Mouse (Mus musculus) embryonic facial prominence, embryonic 15.5 days (tissue): ENCODE data around the gene Stk39. TPM values are rescaled to one million over a fixed set of nuclear protein-coding genes. Genes with fewer than 3 reads are reported as not detected.
"Not testable (repeated sequence)": the region's sequence is repeated elsewhere in the genome, so short reads cannot be mapped to it uniquely, and the experiment has no call there.

Experiments used
- ATAC-seq: fragments of 200-750 bp; cut with Nextera tagmentation; 2 replicates; pipeline ENCODE4 v1.8.0; 2017; ENCODE audit warnings: low read depth, moderate TSS enrichment; ENCODE audit not compliant: insufficient number of reproducible peaks, low FRiP score, low TSS enrichment
- H3K27ac ChIP-seq: fragments of 300-500 bp; sonication (generic); replicated peaks from 2 replicates; pipeline ENCODE4 v1.5.1; 2015; ENCODE audit warnings: mild to moderate bottlenecking, inconsistent platforms
- H3K27me3 ChIP-seq: fragments of 300-500 bp; sonication (generic); 2 replicates; pipeline ENCODE4 v1.6.1; 2015; ENCODE audit warnings: inconsistent platforms
- H3K36me3 ChIP-seq: fragments of 300-500 bp; sonication (generic); 2 replicates; pipeline ENCODE4 v1.6.1; 2015; ENCODE audit warnings: mild to moderate bottlenecking, inconsistent platforms
- H3K4me1 ChIP-seq: fragments of 300-500 bp; sonication (generic); 2 replicates; pipeline ENCODE4 v1.6.1; 2015; ENCODE audit warnings: inconsistent platforms
- H3K4me2 ChIP-seq: fragments of 300-500 bp; sonication (generic); replicated peaks from 2 replicates; pipeline ENCODE4 v1.6.1; 2015; ENCODE audit warnings: mild to moderate bottlenecking, inconsistent platforms
- H3K4me3 ChIP-seq: fragments of 300-500 bp; sonication (generic); replicated peaks from 2 replicates; pipeline ENCODE4 v1.5.1; 2015; ENCODE audit warnings: mild to moderate bottlenecking, inconsistent platforms
- H3K9ac ChIP-seq: fragments of 300-500 bp; sonication (generic); 2 replicates; pipeline ENCODE4 v1.6.1; 2015; ENCODE audit warnings: inconsistent platforms
- H3K9me3 ChIP-seq: fragments of 300-500 bp; sonication (generic); replicated peaks from 2 replicates; pipeline ENCODE4 v1.6.1; 2016; ENCODE audit warnings: inconsistent platforms
- WGBS: fragments of 180-500 bp; shearing (Covaris S2); methylation state at CpG from one replicate; pipeline ENCODE4 v1.1.7; 2015; 5-methylcytosine and 5-hydroxymethylcytosine counted together
- polyA plus RNA-seq: library from polyadenylated mRNA; unstranded; fragments of >200 nt; fragmentation: Nextera tagmentation; extraction: Ambion mirVana; gene quantifications from 2 replicates; pipeline ENCODE4 v1.2.1, GENCODE M21; 2015

Stk39 gene
- polyA plus RNA-seq, 1 experiment from 2014 or later: 14.7 TPM

- Histone ChIP-seq H3K9me3 (no peaks in the 10 kb centered on the region), H3K36me3 (no peaks in the 10 kb centered on the region), H3K27me3 (no peaks in the 10 kb centered on the region), H3K27ac (no peak overlapping the region), H3K4me2 (no peak overlapping the region), H3K4me1 (no peaks in the 10 kb centered on the region), H3K9ac (no peak overlapping the region), H3K4me3 (no peak overlapping the region)
- ATAC-seq: no peak
- 54% methylated on average over 4 of the region's 4 CpGs for WGBS
Measured at GRCm38 (mm10) chr2:68249855-68250424, 222.1 kb downstream of the Stk39 start.

GRCm38 (mm10) chr2:68246284-68246683, 225.8 kb downstream of the Stk39 start:
- Histone ChIP-seq H3K9ac (no peak overlapping the region), H3K9me3 (no peaks in the 10 kb centered on the region), H3K27ac (no peak overlapping the region), H3K4me1 (no peaks in the 10 kb centered on the region), H3K27me3 (no peaks in the 10 kb centered on the region), H3K4me2 (no peak overlapping the region), H3K4me3 (no peak overlapping the region), H3K36me3 (no peaks in the 10 kb centered on the region)
- 59% methylated on average over 3 of the region's 3 CpGs for WGBS
- ATAC-seq: no peak

DNA sequence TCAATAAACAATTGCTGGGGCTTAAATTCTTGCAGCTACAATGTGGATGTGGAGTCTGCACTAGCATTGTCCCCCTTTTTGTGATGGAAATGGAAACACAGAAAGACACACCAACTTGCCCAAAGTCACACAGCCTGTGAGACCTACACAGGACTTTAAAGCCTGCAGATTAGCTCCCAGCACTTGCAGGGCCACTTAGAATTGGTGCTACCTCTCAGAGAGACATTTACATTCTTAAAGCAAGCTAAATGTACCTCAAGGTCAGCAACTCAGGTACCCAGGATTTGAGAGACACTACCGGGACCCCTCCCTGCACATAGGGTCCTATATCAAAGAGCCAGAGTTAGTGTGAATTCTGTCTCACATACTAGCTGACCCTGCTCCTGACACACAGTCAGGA, 227.5 kb downstream of the Stk39 start:
- H3K36me3 ChIP-seq: no peaks in the 10 kb centered on the region
- H3K27ac ChIP-seq: no peak overlapping the region
- no peaks in the 10 kb centered on the region for H3K27me3 ChIP-seq
- H3K4me1 ChIP-seq: no peaks in the 10 kb centered on the region
- H3K4me3 ChIP-seq: no peak overlapping the region
- H3K9ac ChIP-seq: no peak overlapping the region
- no peak overlapping the region for H3K4me2 ChIP-seq
- no peak for ATAC-seq
- H3K9me3 ChIP-seq: no peaks in the 10 kb centered on the region
- 73% methylated on average over 1 of the region's 1 CpGs for WGBS

DNA sequence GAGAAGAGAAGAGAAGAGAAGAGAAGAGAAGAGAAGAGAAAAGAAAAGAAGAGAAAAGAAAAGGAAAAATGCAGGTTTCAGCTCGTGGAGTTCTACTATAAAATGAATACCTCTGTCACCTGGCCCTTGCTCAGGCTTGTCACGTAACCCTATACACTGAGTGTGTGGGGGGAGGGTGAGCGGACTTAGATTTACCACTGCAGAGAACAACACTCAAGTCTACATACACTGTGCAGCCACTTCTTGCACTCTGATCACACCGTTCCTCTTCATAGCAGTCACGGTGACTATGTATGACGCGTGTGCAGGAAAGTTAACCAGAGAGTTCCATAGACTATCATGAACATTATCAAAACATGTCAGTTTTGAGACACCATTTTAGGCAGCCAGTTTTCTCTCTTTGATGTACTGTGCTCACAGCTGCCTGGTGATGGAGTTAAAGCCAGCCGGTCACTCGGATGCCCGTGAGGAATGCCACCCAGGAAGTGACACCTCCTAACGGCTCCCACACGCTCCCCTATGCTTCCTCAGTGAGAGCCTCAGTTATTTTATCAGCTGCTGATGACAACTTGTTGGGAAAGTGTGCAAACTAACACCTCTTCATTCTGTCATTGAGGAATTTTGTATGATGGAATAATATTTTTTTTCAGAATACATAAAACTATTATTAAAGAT, 228.1 kb downstream of the Stk39 start:
- no peaks in the 10 kb centered on the region for H3K36me3 ChIP-seq
- WGBS: 53% methylated on average over 12 of the region's 12 CpGs
- H3K9ac ChIP-seq: no peak overlapping the region
- H3K4me1 ChIP-seq: no peaks in the 10 kb centered on the region
- H3K4me3 ChIP-seq: no peak overlapping the region
- H3K27ac ChIP-seq: no peak overlapping the region
- no peak for ATAC-seq
- no peaks in the 10 kb centered on the region for H3K27me3 ChIP-seq
- no peak overlapping the region for H3K4me2 ChIP-seq
- H3K9me3 ChIP-seq: no peaks in the 10 kb centered on the region

DNA sequence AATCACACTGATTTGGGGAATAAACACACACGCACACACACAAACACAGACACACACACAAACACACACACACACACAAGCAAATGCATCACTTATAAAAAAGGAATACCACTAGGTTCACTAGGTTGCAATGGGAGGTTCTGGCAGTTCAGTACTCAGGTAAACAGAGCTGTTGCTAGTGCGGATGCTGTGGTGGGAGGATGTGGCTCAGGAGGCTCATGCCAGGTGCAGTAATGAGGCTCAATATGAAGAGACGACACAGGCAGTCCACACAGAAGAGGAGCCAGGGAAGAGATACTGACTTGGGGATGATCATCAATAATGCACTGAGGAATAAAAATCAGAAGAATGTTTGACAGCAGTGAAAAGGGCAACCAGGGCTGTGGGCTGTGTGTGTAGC, 228.8 kb downstream of the Stk39 start:
- no peaks in the 10 kb centered on the region for H3K4me1 ChIP-seq
- no peaks in the 10 kb centered on the region for H3K27me3 ChIP-seq
- H3K27ac ChIP-seq: no peak overlapping the region
- H3K4me3 ChIP-seq: no peak overlapping the region
- H3K36me3 ChIP-seq: no peaks in the 10 kb centered on the region
- 80% methylated on average over 3 of the region's 3 CpGs for WGBS
- no peak overlapping the region for H3K4me2 ChIP-seq
- no peak for ATAC-seq
- no peak overlapping the region for H3K9ac ChIP-seq
- no peaks in the 10 kb centered on the region for H3K9me3 ChIP-seq

GRCm38 (mm10) chr2:68242069-68242468, 230.0 kb downstream of the Stk39 start:
- Histone ChIP-seq H3K4me2 (no peak overlapping the region), H3K9me3 (no peaks in the 10 kb centered on the region), H3K4me3 (no peak overlapping the region), H3K27me3 (no peaks in the 10 kb centered on the region), H3K27ac (no peak overlapping the region), H3K9ac (no peak overlapping the region), H3K4me1 (no peaks in the 10 kb centered on the region), H3K36me3 (no peaks in the 10 kb centered on the region)
- ATAC-seq: no peak
- WGBS: 80% methylated on average over 3 of the region's 3 CpGs

- Histone ChIP-seq H3K4me2 (no peak overlapping the region), H3K9me3 (no peaks in the 10 kb centered on the region), H3K4me3 (no peak overlapping the region), H3K9ac (no peak overlapping the region), H3K4me1 (no peaks in the 10 kb centered on the region), H3K36me3 (no peaks in the 10 kb centered on the region), H3K27ac (no peak overlapping the region), H3K27me3 (no peaks in the 10 kb centered on the region)
- no peak for ATAC-seq
- WGBS: 100% methylated on average over 1 of the region's 1 CpGs
Measured at GRCm38 (mm10) chr2:68241640-68242039, 230.4 kb downstream of the Stk39 start.

DNA sequence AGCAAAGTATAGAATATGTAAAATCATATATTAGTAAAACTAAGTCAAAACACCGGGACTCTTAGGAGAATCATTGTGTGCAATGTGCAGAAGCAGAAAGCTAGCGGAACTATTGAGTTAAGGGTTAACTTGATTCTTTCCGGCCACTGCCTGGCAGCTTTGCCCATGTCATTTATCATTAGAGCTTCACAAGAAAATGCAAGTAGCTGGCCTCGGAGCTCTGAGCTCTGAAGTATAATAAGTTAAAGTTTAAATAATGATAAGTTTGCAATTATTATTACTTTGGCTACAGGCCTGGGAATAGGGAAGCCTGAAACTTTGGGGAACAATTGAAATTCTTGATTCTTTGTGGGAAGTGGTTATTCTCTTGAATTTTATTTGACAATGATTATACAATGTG, 232.7 kb downstream of the Stk39 start:
- WGBS: 36% methylated on average over 4 of the region's 4 CpGs
- H3K27ac ChIP-seq, ATAC-seq, H3K27me3 ChIP-seq, H3K9me3 ChIP-seq, H3K36me3 ChIP-seq, H3K4me3 ChIP-seq, H3K9ac ChIP-seq, H3K4me1 ChIP-seq, H3K4me2 ChIP-seq: not testable (repeated sequence)

DNA sequence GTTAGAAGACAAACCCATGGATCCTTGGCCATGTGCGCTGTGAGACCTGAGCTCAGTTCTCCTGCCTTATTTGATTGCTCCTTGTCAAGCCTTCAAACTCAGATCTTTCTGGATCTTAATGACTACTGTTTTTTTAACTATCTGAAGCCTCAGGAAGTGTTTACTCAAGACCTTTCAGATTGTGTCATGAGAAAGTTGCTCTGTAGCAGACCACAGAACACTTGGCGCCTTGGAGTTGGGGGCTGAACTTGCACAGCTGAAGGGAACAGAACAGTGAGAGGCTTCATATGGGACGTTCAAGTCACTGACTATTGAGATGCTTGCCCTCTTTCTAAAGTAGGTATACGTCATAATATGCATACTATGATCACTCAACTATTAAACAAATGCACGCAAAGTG, 239.1 kb downstream of the Stk39 start:
- Histone ChIP-seq H3K27ac (no peak overlapping the region), H3K4me3 (no peak overlapping the region), H3K36me3 (no peaks in the 10 kb centered on the region), H3K9ac (no peak overlapping the region), H3K27me3 (no peaks in the 10 kb centered on the region), H3K9me3 (no peaks in the 10 kb centered on the region), H3K4me1 (no peaks in the 10 kb centered on the region), H3K4me2 (no peak overlapping the region)
- no peak for ATAC-seq
- 91% methylated on average over 5 of the region's 5 CpGs for WGBS

GRCm38 (mm10) chr2:68229872-68230271, 242.2 kb downstream of the Stk39 start:
- no peak for ATAC-seq
- WGBS: 82% methylated on average over 2 of the region's 2 CpGs
- no peak overlapping the region for H3K4me2 ChIP-seq
- H3K27ac ChIP-seq: no peak overlapping the region
- no peaks in the 10 kb centered on the region for H3K9me3 ChIP-seq
- no peaks in the 10 kb centered on the region for H3K27me3 ChIP-seq
- H3K9ac ChIP-seq: no peak overlapping the region
- H3K36me3 ChIP-seq: no peaks in the 10 kb centered on the region
- H3K4me1 ChIP-seq: no peaks in the 10 kb centered on the region
- H3K4me3 ChIP-seq: no peak overlapping the region

DNA sequence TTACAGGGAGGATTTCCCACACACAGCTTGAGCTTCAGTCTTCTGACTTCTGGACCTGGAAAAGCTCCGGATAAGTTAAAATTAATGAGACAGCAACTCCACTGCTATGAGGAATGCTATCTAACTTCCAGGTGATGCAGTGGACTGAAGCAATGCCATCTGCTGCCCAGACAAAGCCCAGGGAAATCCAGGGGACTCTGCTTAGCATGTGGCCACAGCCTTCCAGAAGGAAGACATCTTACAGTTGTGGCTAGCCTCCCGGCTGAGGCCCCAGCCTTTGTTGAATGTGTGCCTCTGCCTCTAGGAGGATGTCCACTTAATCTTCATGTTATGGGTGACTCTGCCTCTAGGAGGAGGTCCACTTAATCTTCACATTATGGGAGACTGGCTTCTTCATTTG, 243.0 kb downstream of the Stk39 start:
- Histone ChIP-seq H3K4me1 (no peaks in the 10 kb centered on the region), H3K36me3 (no peaks in the 10 kb centered on the region), H3K4me3 (no peak overlapping the region), H3K27me3 (no peaks in the 10 kb centered on the region), H3K4me2 (no peak overlapping the region), H3K9ac (no peak overlapping the region), H3K9me3 (no peaks in the 10 kb centered on the region), H3K27ac (no peak overlapping the region)
- no peak for ATAC-seq
- WGBS: 75% methylated on average over 2 of the region's 2 CpGs

GRCm38 (mm10) chr2:68222227-68222873, 249.7 kb downstream of the Stk39 start:
- no peak for ATAC-seq
- Histone ChIP-seq H3K4me2 (no peak overlapping the region), H3K9me3 (no peaks in the 10 kb centered on the region), H3K9ac (no peak overlapping the region), H3K36me3 (no peaks in the 10 kb centered on the region), H3K4me1 (no peaks in the 10 kb centered on the region), H3K27me3 (no peaks in the 10 kb centered on the region), H3K4me3 (no peak overlapping the region), H3K27ac (no peak overlapping the region)
- 66% methylated on average over 5 of the region's 5 CpGs for WGBS
